Mouse (Mus musculus): ENCODE data around the gene Zcchc4. TPM values are rescaled to one million over a fixed set of nuclear protein-coding genes. Genes with fewer than 3 reads are reported as not detected.

Zcchc4 gene
- polyA plus RNA-seq, 1 experiment, result 20.2 TPM

DNA sequence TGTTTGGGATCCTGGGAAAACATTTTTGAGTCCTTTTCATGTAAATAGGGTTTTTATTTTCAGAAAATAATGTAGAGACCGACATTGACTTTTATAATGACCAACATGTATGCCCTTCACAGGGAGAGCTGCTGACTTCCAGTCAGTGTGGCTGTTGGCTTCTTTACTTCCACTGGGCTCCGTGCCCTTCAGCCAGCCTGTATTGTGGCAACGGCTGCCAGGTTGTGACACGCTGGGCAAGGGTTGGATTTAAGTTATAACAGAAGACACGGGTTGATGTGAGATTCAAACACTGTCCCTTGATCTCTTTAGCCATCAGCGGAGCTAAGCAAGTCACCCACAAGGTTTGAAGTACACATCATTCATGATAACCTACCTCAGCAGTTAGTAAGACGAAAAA lies 43.5 kb downstream of the Zcchc4 start:
- H3K27ac ChIP-seq (ENCODE audit: insufficient read depth, low read length), result no peak overlapping the region
- no peaks in the 10 kb centered on the region for H3K4me1 ChIP-seq (ENCODE audit: control insufficient read depth, insufficient read depth, low read length)
- peaks cover 11% of the 10 kb centered on the region for H3K36me3 ChIP-seq (ENCODE audit: control insufficient read depth, insufficient read depth, low read length, poor library complexity, severe bottlenecking)
- TF ChIP-seq CTCF (IDR thresholded peaks at IDR 0.05; ENCODE audit: low read depth, low read length), result no peak
- no peak for TF ChIP-seq POLR2A (IDR thresholded peaks at IDR 0.05; ENCODE audit: insufficient read depth, low read length)
- TF ChIP-seq EP300 (IDR thresholded peaks at IDR 0.05; ENCODE audit: insufficient read depth, low read depth, low read length), result no peak
- no peaks in the 10 kb centered on the region for H3K27me3 ChIP-seq (ENCODE audit: control insufficient read depth, insufficient read depth, low read length, poor library complexity, severe bottlenecking)
- H3K9me3 ChIP-seq (replicated peaks; ENCODE audit: control insufficient read depth, insufficient read depth, low read length, poor library complexity, severe bottlenecking), result no peaks in the 10 kb centered on the region
- H3K4me3 ChIP-seq (ENCODE audit: low read depth, low read length), result no peak overlapping the region
- no peak overlapping the region for H3K9ac ChIP-seq (ENCODE audit: low read depth, poor library complexity, severe bottlenecking)

- Histone ChIP-seq H3K9ac (ENCODE audit: low read depth, poor library complexity, severe bottlenecking) (no peak overlapping the region), H3K36me3 (ENCODE audit: control insufficient read depth, insufficient read depth, low read length, poor library complexity, severe bottlenecking) (peaks cover 7% of the 10 kb centered on the region)
- TF ChIP-seq CTCF (IDR thresholded peaks at IDR 0.05; ENCODE audit: low read depth, low read length) (no peak), EP300 (IDR thresholded peaks at IDR 0.05; ENCODE audit: insufficient read depth, low read depth, low read length) (no peak), POLR2A (IDR thresholded peaks at IDR 0.05; ENCODE audit: insufficient read depth, low read length) (no peak)
These were observed 46.5 kb downstream of the Zcchc4 start for GRCm38 (mm10) chr5:52821691-52822090.

DNA sequence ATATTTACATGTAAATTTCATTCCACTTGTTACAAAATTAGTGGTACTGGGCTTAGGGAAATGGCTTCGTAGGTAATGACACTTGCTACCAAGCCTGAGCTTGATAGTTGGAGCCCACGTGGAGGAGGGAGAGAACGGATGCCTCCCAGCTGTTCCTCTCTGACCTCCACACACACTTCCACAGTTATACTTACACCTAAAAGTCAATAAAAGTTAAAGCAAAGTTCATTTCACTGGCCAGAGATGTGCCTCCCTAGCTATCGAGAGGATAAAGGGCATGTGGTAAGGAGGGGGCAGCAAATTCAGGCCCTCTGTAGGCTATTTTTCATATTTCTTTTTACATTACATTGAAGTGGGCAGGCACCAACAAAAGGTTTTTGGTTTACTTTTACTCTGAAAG lies 52.7 kb downstream of the Zcchc4 start:
- no peaks in the 10 kb centered on the region for H3K9me3 ChIP-seq (replicated peaks; ENCODE audit: control insufficient read depth, insufficient read depth, low read length, poor library complexity, severe bottlenecking)
- no peak overlapping the region for H3K27ac ChIP-seq (ENCODE audit: insufficient read depth, low read length)
- H3K4me1 ChIP-seq (ENCODE audit: control insufficient read depth, insufficient read depth, low read length), result peaks cover 1% of the 10 kb centered on the region
- H3K36me3 ChIP-seq (ENCODE audit: control insufficient read depth, insufficient read depth, low read length, poor library complexity, severe bottlenecking), result no peaks in the 10 kb centered on the region
- H3K9ac ChIP-seq (ENCODE audit: low read depth, poor library complexity, severe bottlenecking), result no peak overlapping the region
- no peaks in the 10 kb centered on the region for H3K27me3 ChIP-seq (ENCODE audit: control insufficient read depth, insufficient read depth, low read length, poor library complexity, severe bottlenecking)
- TF ChIP-seq POLR2A (IDR thresholded peaks at IDR 0.05; ENCODE audit: insufficient read depth, low read length), result no peak
- no peak for TF ChIP-seq EP300 (IDR thresholded peaks at IDR 0.05; ENCODE audit: insufficient read depth, low read depth, low read length)
- H3K4me3 ChIP-seq (ENCODE audit: low read depth, low read length), result no peak overlapping the region

More at GRCm38 (mm10) chr5:52821691-52822090, 46.5 kb downstream of the Zcchc4 start:
- no peak overlapping the region for H3K4me3 ChIP-seq (ENCODE audit: low read depth, low read length)
- peaks cover 1% of the 10 kb centered on the region for H3K4me1 ChIP-seq (ENCODE audit: control insufficient read depth, insufficient read depth, low read length)
- no peaks in the 10 kb centered on the region for H3K9me3 ChIP-seq (replicated peaks; ENCODE audit: control insufficient read depth, insufficient read depth, low read length, poor library complexity, severe bottlenecking)
- H3K27me3 ChIP-seq (ENCODE audit: control insufficient read depth, insufficient read depth, low read length, poor library complexity, severe bottlenecking), result no peaks in the 10 kb centered on the region
- no peak overlapping the region for H3K27ac ChIP-seq (ENCODE audit: insufficient read depth, low read length)

DNA sequence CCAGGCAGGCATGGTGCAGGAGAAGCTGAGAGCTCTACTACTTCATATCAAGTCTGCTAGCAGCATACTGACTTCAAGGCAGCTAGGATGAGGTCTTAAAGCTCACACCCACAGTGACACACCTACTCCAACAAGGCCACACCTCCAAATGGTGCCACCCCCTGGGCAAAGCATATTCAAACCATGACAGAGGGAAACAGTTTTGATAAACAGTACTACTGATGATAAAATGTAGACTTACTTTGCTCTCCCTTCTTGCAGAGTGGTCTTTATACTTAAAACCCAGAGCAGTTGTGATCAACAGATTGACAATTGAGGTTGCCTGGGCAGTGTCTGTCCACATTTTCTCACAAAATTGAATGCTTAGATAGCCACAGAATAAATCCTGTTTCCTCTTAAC lies 57.8 kb downstream of the Zcchc4 start:
- Histone ChIP-seq H3K27ac (ENCODE audit: insufficient read depth, low read length) (no peak overlapping the region), H3K4me3 (ENCODE audit: low read depth, low read length) (no peak overlapping the region), H3K9me3 (replicated peaks; ENCODE audit: control insufficient read depth, insufficient read depth, low read length, poor library complexity, severe bottlenecking) (no peaks in the 10 kb centered on the region), H3K36me3 (ENCODE audit: control insufficient read depth, insufficient read depth, low read length, poor library complexity, severe bottlenecking) (peaks cover 2% of the 10 kb centered on the region; the same call in 1 of the 2 replicates), H3K27me3 (ENCODE audit: control insufficient read depth, insufficient read depth, low read length, poor library complexity, severe bottlenecking) (no peaks in the 10 kb centered on the region), H3K9ac (ENCODE audit: low read depth, poor library complexity, severe bottlenecking) (no peak overlapping the region), H3K4me1 (ENCODE audit: control insufficient read depth, insufficient read depth, low read length) (no peaks in the 10 kb centered on the region)
- TF ChIP-seq POLR2A (IDR thresholded peaks at IDR 0.05; ENCODE audit: insufficient read depth, low read length) (no peak), EP300 (IDR thresholded peaks at IDR 0.05; ENCODE audit: insufficient read depth, low read depth, low read length) (no peak), CTCF (IDR thresholded peaks at IDR 0.05; ENCODE audit: low read depth, low read length) (no peak)

GRCm38 (mm10) chr5:52833761-52834274 lies 58.6 kb downstream of the Zcchc4 start, which contains the start of gene Anapc4:
Anapc4 (plus strand) TSS chr5:52834012.
- peak within 1 kb of the TSS; percentile 48 for H3K27ac ChIP-seq (ENCODE audit: insufficient read depth, low read length)
- H3K36me3 ChIP-seq (ENCODE audit: control insufficient read depth, insufficient read depth, low read length, poor library complexity, severe bottlenecking), result peaks cover 2% of the 10 kb centered on the region; the same call in 1 of the 2 replicates
- H3K4me3 ChIP-seq (ENCODE audit: low read depth, low read length), result peak within 1 kb of the TSS; percentile 84
- no peaks in the 10 kb centered on the region for H3K27me3 ChIP-seq (ENCODE audit: control insufficient read depth, insufficient read depth, low read length, poor library complexity, severe bottlenecking)
- H3K4me1 ChIP-seq (ENCODE audit: control insufficient read depth, insufficient read depth, low read length), result no peaks in the 10 kb centered on the region
- no peaks in the 10 kb centered on the region for H3K9me3 ChIP-seq (replicated peaks; ENCODE audit: control insufficient read depth, insufficient read depth, low read length, poor library complexity, severe bottlenecking)
- peak within 1 kb of the TSS; percentile 76 for H3K9ac ChIP-seq (ENCODE audit: low read depth, poor library complexity, severe bottlenecking)
- no peak for TF ChIP-seq CTCF (IDR thresholded peaks at IDR 0.05; ENCODE audit: low read depth, low read length)
- no peak for TF ChIP-seq EP300 (IDR thresholded peaks at IDR 0.05; ENCODE audit: insufficient read depth, low read depth, low read length)
- peak; percentile 72 for TF ChIP-seq POLR2A (IDR thresholded peaks at IDR 0.05; ENCODE audit: insufficient read depth, low read length)

DNA sequence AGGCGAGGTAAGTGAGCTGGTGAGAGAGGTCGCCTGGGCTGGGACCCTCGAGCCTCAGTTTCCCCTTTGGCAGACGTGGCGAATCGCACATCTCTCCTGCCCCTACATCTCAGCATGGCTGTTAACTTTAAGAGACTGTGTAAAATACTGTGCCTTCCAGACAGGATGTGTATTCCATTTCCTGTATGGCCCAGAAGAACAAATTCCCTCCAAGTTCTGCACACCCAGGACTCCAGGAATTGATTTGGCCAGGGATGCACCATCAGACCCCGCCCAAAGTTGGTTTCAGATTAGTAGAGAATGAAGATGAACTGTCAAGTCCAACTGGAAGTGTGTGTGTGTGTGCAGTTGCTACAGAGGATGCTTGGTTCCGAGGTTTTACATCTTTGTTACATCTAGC lies 59.2 kb downstream of the Zcchc4 start:
- H3K9me3 ChIP-seq (replicated peaks; ENCODE audit: control insufficient read depth, insufficient read depth, low read length, poor library complexity, severe bottlenecking), result no peaks in the 10 kb centered on the region
- peak overlapping the region; percentile 19; the same call in 1 of the 2 replicates for H3K27ac ChIP-seq (ENCODE audit: insufficient read depth, low read length)
- H3K4me1 ChIP-seq (ENCODE audit: control insufficient read depth, insufficient read depth, low read length), result no peaks in the 10 kb centered on the region
- H3K27me3 ChIP-seq (ENCODE audit: control insufficient read depth, insufficient read depth, low read length, poor library complexity, severe bottlenecking), result no peaks in the 10 kb centered on the region
- peak overlapping the region; percentile 84 for H3K4me3 ChIP-seq (ENCODE audit: low read depth, low read length)
- H3K36me3 ChIP-seq (ENCODE audit: control insufficient read depth, insufficient read depth, low read length, poor library complexity, severe bottlenecking), result peaks cover 2% of the 10 kb centered on the region; the same call in 1 of the 2 replicates
- H3K9ac ChIP-seq (ENCODE audit: low read depth, poor library complexity, severe bottlenecking), result peak overlapping the region; percentile 76
- TF ChIP-seq POLR2A (IDR thresholded peaks at IDR 0.05; ENCODE audit: insufficient read depth, low read length) (no peak), CTCF (IDR thresholded peaks at IDR 0.05; ENCODE audit: low read depth, low read length) (no peak), EP300 (IDR thresholded peaks at IDR 0.05; ENCODE audit: insufficient read depth, low read depth, low read length) (no peak)

Measured in ES-Bruce4 (cell line).